Mouse (Mus musculus): ENCODE data around the gene Mrps10. TPM values are rescaled to one million over a fixed set of nuclear protein-coding genes. Genes with fewer than 3 reads are reported as not detected.

Mrps10 gene
- total RNA-seq, 2 experiments from 2014 or later = 29.1 to 30.6 TPM

Other genes starting within 250 kb of the Mrps10 start
- gene Guca1b, start 16.5 kb downstream of the Mrps10 start, total RNA-seq (2021) = under 1 TPM; 0.40 to 0.43 TPM
- 1 to 10 TPM in 1 of 2 experiments, not detected in 1; 1.2 TPM for gene Guca1a, start 31.7 kb downstream of the Mrps10 start, total RNA-seq (2021)
- gene AI661453, start 67.7 kb downstream of the Mrps10 start, total RNA-seq (2021) = under 1 TPM; 0.23 to 0.38 TPM
- under 1 TPM in 1 of 2 experiments, not detected in 1; 0.94 TPM for gene 1700001C19Rik, start 68.5 kb downstream of the Mrps10 start, total RNA-seq (2021)
- 10 to 100 TPM; 16.7 to 17.0 TPM for gene Taf8, start 133.4 kb downstream of the Mrps10 start, total RNA-seq (2021)
- 10 to 100 TPM; 34.7 to 39.6 TPM for gene Ccnd3, start 136.2 kb downstream of the Mrps10 start, total RNA-seq (2021)
- gene Bysl, start 242.6 kb downstream of the Mrps10 start, total RNA-seq (2021) = 10 to 100 TPM; 24.5 to 24.9 TPM
- 10 to 100 TPM; 23.9 to 24.8 TPM for gene Med20, start 242.7 kb downstream of the Mrps10 start, total RNA-seq (2021)
- gene Gm20517, start 242.7 kb downstream of the Mrps10 start, total RNA-seq (2021) = 10 to 100 TPM in 1 of 2 experiments, 1 to 10 TPM in 1; 6.6 to 10.1 TPM

Data from layer of hippocampus, postnatal 10 days (tissue).